Mouse (Mus musculus): ENCODE data around the gene Inca1. TPM values are rescaled to one million over a fixed set of nuclear protein-coding genes. Genes with fewer than 3 reads are reported as not detected.

Gene Inca1
- total and polyA plus RNA-seq, 3 experiments = 0.35 to 2.2 TPM; not detected in 1

DNA sequence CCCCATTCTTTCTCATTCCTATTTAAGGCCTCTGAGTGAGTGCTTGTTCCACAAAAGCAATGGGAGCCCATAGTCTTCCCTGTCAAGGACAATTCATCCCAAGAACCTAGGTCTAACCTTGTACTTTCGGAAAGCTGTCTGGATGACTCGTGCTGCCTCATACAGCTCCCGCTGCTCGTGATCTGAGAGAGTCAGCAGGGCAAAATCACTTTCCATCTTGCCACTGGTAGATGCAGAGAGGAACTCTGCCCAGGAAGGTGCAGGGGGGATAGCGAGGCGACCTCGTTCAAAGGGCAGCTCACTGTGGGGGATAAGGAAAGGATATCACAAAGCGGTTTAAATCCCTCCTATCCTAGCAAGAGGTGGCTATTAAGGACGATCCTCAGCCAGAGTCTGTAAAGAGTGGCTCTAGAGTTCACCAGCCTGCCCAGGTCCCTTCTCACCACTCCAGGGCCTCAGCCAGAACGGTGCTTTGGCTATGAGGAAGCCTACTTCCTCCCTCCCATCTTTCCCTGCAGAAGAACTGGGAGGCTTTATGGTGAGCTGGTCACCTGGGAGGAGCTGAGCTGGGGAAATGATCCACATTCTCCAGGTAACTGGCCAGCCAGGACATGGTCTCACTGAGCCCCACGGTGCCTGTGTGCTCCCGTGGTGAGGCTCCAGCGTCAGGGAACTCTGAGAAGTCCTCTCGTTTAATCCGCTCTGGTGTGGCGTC lies 28.5 kb downstream of the Inca1 start:
- Histone ChIP-seq H3K4me3 (ENCODE audit: control insufficient read depth in 1 of 2, insufficient read depth in 1 of 2, low read depth in 2 of 2, low read length in 2 of 2) (no peak overlapping the region), H3K27ac (ENCODE audit: control insufficient read depth, low read depth, low read length) (no peak overlapping the region), H3K79me2 (ENCODE audit: control insufficient read depth, insufficient read depth, low read length, poor library complexity) (peaks cover 18% of the 10 kb centered on the region), H3K27me3 (ENCODE audit: control insufficient read depth in 1 of 2, insufficient read depth in 2 of 2, low read length in 2 of 2) (no peaks in the 10 kb centered on the region), H3K36me3 (ENCODE audit: control insufficient read depth in 1 of 2, insufficient read depth in 2 of 2, low read length in 2 of 2) (peaks cover 0 to 11% of the 10 kb centered on the region in 2 experiments; a peak in 2 of 4 replicates), H3K9me3 (replicated peaks; ENCODE audit: insufficient read depth, low read length) (no peaks in the 10 kb centered on the region), H3K4me1 (ENCODE audit: control insufficient read depth in 1 of 2, insufficient read depth in 2 of 2, low read length in 2 of 2) (peaks cover 2 to 24% of the 10 kb centered on the region in 2 experiments; a peak in 3 of 4 replicates), H3K9ac (ENCODE audit: control insufficient read depth, low read depth, low read length, poor library complexity, severe bottlenecking) (no peak overlapping the region)
- TF ChIP-seq POLR2AphosphoS2 (IDR thresholded peaks at IDR 0.05; ENCODE audit: low read length) (no peak; the same call in 1 of the 2 replicates), MAX (IDR thresholded peaks at IDR 0.05; ENCODE audit: low read length) (no peak), NRF1 (IDR thresholded peaks at IDR 0.05; ENCODE audit: insufficient read depth, low read depth, low read length, poor library complexity, severe bottlenecking) (no peak), JUND (IDR thresholded peaks at IDR 0.05; ENCODE audit: low read depth, low read length) (no peak), NELFE (IDR thresholded peaks at IDR 0.05; ENCODE audit: low read depth, low read length) (no peak), KAT2A (conservative IDR thresholded peaks at IDR 0.05; ENCODE audit: low read depth, low read length) (no peak), E2F4 (IDR thresholded peaks at IDR 0.05; ENCODE audit: borderline replicate concordance, low read depth, low read length) (no peak), RCOR1 (IDR thresholded peaks at IDR 0.05; ENCODE audit: low read depth, low read length) (no peak), MYC (IDR thresholded peaks at IDR 0.05; ENCODE audit: low read depth, low read length) (no peak), GATA1 (IDR thresholded peaks at IDR 0.05; ENCODE audit: low read depth, low read length) (no peak), MAZ (IDR thresholded peaks at IDR 0.05; ENCODE audit: low read depth, low read length) (no peak), CHD2 (IDR thresholded peaks at IDR 0.05; ENCODE audit: low read length) (no peak)
- no peak for DNase-seq (ENCODE audit: low read depth, low spot score)

DNA sequence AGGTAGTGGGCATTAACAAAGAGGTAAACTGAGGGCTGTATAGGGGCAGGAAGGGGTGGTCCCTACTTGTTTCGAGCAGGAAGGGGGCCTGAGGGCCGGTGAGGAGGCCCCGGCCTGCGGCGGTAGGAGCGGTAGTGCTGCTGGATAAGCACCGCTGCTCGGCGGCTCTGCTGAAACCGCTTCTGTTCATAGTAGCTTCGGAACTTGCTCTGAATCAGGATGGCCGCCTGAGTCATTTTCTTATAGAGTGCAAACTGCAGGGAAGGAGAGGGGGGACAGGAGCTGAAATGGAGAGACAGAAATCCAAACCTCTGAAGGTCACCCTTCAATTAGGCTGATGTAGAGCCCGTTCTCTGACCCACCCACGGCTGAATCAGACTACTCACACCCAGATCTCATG lies 29.5 kb downstream of the Inca1 start:
- no peaks in the 10 kb centered on the region for H3K27me3 ChIP-seq (ENCODE audit: control insufficient read depth in 1 of 2, insufficient read depth in 2 of 2, low read length in 2 of 2)
- H3K9me3 ChIP-seq (replicated peaks; ENCODE audit: insufficient read depth, low read length) = no peaks in the 10 kb centered on the region
- peaks cover 2 to 24% of the 10 kb centered on the region in 2 experiments; a peak in 3 of 4 replicates for H3K4me1 ChIP-seq (ENCODE audit: control insufficient read depth in 1 of 2, insufficient read depth in 2 of 2, low read length in 2 of 2)
- TF ChIP-seq SMC3 (IDR thresholded peaks at IDR 0.05; ENCODE audit: low read depth, low read length) (no peak), MAX (IDR thresholded peaks at IDR 0.05; ENCODE audit: low read length) (no peak), MAFK (IDR thresholded peaks at IDR 0.05; ENCODE audit: borderline replicate concordance, low read depth, low read length) (no peak), USF2 (IDR thresholded peaks at IDR 0.05; ENCODE audit: borderline replicate concordance in 1 of 2, insufficient read depth in 1 of 2, low read depth in 1 of 2, low read length in 2 of 2) (no peak), GATA1 (IDR thresholded peaks at IDR 0.05; ENCODE audit: low read depth, low read length) (no peak), CTCF (IDR thresholded peaks at IDR 0.05 in 2 of 3, conservative IDR thresholded peaks at IDR 0.05 in 1 of 3; ENCODE audit: control insufficient read depth in 1 of 3, insufficient read depth in 1 of 3, low read depth in 2 of 3, low read length in 3 of 3, poor library complexity in 1 of 3, severe bottlenecking in 1 of 3) (no peak), EP300 (IDR thresholded peaks at IDR 0.05; ENCODE audit: low read depth in 1 of 2, low read length in 2 of 2) (no peak), TCF12 (IDR thresholded peaks at IDR 0.05; ENCODE audit: low read depth, low read length) (no peak), POLR2AphosphoS5 (IDR thresholded peaks at IDR 0.05; ENCODE audit: borderline replicate concordance, low read depth, low read length) (no peak), MXI1 (IDR thresholded peaks at IDR 0.05; ENCODE audit: low read depth, low read length) (no peak), CHD2 (IDR thresholded peaks at IDR 0.05; ENCODE audit: low read length) (no peak), MYB (IDR thresholded peaks at IDR 0.05; ENCODE audit: low read depth, low read length) (no peak), SIN3A (IDR thresholded peaks at IDR 0.05; ENCODE audit: low read length) (no peak), KAT2A (conservative IDR thresholded peaks at IDR 0.05; ENCODE audit: low read depth, low read length) (no peak), BHLHE40 (IDR thresholded peaks at IDR 0.05; ENCODE audit: borderline replicate concordance, low read depth, low read length) (no peak)
- no peak overlapping the region for H3K27ac ChIP-seq (ENCODE audit: control insufficient read depth, low read depth, low read length)
- no peak for DNase-seq (ENCODE audit: low read depth, low spot score)
- no peak overlapping the region for H3K4me3 ChIP-seq (ENCODE audit: control insufficient read depth in 1 of 2, insufficient read depth in 1 of 2, low read depth in 2 of 2, low read length in 2 of 2)
- H3K79me2 ChIP-seq (ENCODE audit: control insufficient read depth, insufficient read depth, low read length, poor library complexity) = peaks cover 18% of the 10 kb centered on the region
- H3K36me3 ChIP-seq (ENCODE audit: control insufficient read depth in 1 of 2, insufficient read depth in 2 of 2, low read length in 2 of 2) = peaks cover 0 to 11% of the 10 kb centered on the region in 2 experiments; a peak in 2 of 4 replicates
- peak overlapping the region; percentile 90 for H3K9ac ChIP-seq (ENCODE audit: control insufficient read depth, low read depth, low read length, poor library complexity, severe bottlenecking)

Data from MEL (cell line).